Mouse (Mus musculus): ENCODE measurements around the gene Inip. TPM values are rescaled to one million over a fixed set of nuclear protein-coding genes. Genes with fewer than 3 reads are reported as not detected.
A peak's percentile ranks its signal among the peaks of the same experiment; 100 is the strongest.

Gene Inip
- total and polyA plus RNA-seq, 3 experiments = 24.3 to 67.1 (median 38.5) TPM

GRCm38 (mm10) chr4:59824860-59825259, 23.5 kb upstream of the Inip start:
- no peak overlapping the region for H3K4me2 ChIP-seq (ENCODE audit: insufficient read depth, low read depth, poor library complexity, severe bottlenecking)
- dilution Hi-C loops (cut with MboI; ENCODE audit: extremely low pct_ligation_motif_present, extremely low pct_unique_long_range_greater_than_20kb, low sequenced_read_pairs) (no loop called here), in situ Hi-C loops (cut with MboI; ENCODE audit: low pct_ligation_motif_present, low pct_unique_long_range_greater_than_20kb, low sequenced_read_pairs) (no loop called here)
- TF ChIP-seq MAX (IDR thresholded peaks at IDR 0.05; ENCODE audit: low read length) (no peak), IRF4 (IDR thresholded peaks at IDR 0.05; ENCODE audit: low read depth, low read length) (no peak), ZMIZ1 (IDR thresholded peaks at IDR 0.05; ENCODE audit: low read depth, low read length) (no peak), MEF2A (IDR thresholded peaks at IDR 0.05; ENCODE audit: borderline replicate concordance, low read depth, low read length) (no peak), MYC (IDR thresholded peaks at IDR 0.05; ENCODE audit: low read depth, low read length) (no peak), POLR2A (IDR thresholded peaks at IDR 0.05; ENCODE audit: low read depth, low read length) (no peak), ZNF384 (IDR thresholded peaks at IDR 0.05; ENCODE audit: low read depth, low read length) (no peak), ZC3H11A (IDR thresholded peaks at IDR 0.05; ENCODE audit: low read depth, low read length) (no peak), NRF1 (IDR thresholded peaks at IDR 0.05; ENCODE audit: low read depth, low read length) (no peak), CHD1 (IDR thresholded peaks at IDR 0.05; ENCODE audit: low read depth, low read length) (no peak), GABPA (IDR thresholded peaks at IDR 0.05; ENCODE audit: insufficient replicate concordance, low read depth, low read length) (no peak), TBP (conservative IDR thresholded peaks at IDR 0.05; ENCODE audit: low read depth, low read length) (no peak), E2F4 (IDR thresholded peaks at IDR 0.05; ENCODE audit: insufficient replicate concordance, low read depth, low read length) (no peak), SIN3A (IDR thresholded peaks at IDR 0.05; ENCODE audit: low read length) (no peak), JUND (conservative IDR thresholded peaks at IDR 0.05; ENCODE audit: low read depth, low read length) (no peak)
- H3K79me2 ChIP-seq (replicated peaks; ENCODE audit: control insufficient read depth, extremely low read depth, insufficient read depth, poor library complexity, severe bottlenecking) = peaks cover 4% of the 10 kb centered on the region
- peaks cover 3 to 49% of the 10 kb centered on the region in 2 experiments for H3K36me3 ChIP-seq (replicated peaks in 1 of 2; ENCODE audit: control insufficient read depth in 1 of 2, insufficient read depth in 1 of 2, low read length in 1 of 2)
- peaks cover 17 to 83% of the 10 kb centered on the region in 2 experiments for H3K4me1 ChIP-seq (ENCODE audit: control insufficient read depth in 1 of 2, insufficient read depth in 2 of 2)
- H3K27ac ChIP-seq (ENCODE audit: insufficient read depth, low read depth) = no peak overlapping the region
- H3K27me3 ChIP-seq (replicated peaks) = no peaks in the 10 kb centered on the region
- no peaks in the 10 kb centered on the region for H3K9me3 ChIP-seq (replicated peaks; ENCODE audit: low read length)
- no peak overlapping the region for H3K4me3 ChIP-seq (replicated peaks in 1 of 3; ENCODE audit: low read depth in 2 of 3, low read length in 2 of 3, poor library complexity in 1 of 3)
- no peak for DNase-seq (ENCODE audit: extremely low read depth)
- H3K9ac ChIP-seq (ENCODE audit: insufficient read depth, low read depth) = no peak overlapping the region

- Histone ChIP-seq H3K27ac (ENCODE audit: insufficient read depth, low read depth) (no peak overlapping the region), H3K4me1 (ENCODE audit: control insufficient read depth in 1 of 2, insufficient read depth in 2 of 2) (peaks cover 29 to 96% of the 10 kb centered on the region in 2 experiments), H3K4me2 (ENCODE audit: insufficient read depth, low read depth, poor library complexity, severe bottlenecking) (no peak overlapping the region), H3K9ac (ENCODE audit: insufficient read depth, low read depth) (no peak overlapping the region), H3K4me3 (replicated peaks in 1 of 3; ENCODE audit: low read depth in 2 of 3, low read length in 2 of 3, poor library complexity in 1 of 3) (no peak overlapping the region), H3K9me3 (replicated peaks; ENCODE audit: low read length) (no peaks in the 10 kb centered on the region), H3K27me3 (replicated peaks) (no peaks in the 10 kb centered on the region), H3K79me2 (replicated peaks; ENCODE audit: control insufficient read depth, extremely low read depth, insufficient read depth, poor library complexity, severe bottlenecking) (peaks cover 6% of the 10 kb centered on the region), H3K36me3 (replicated peaks in 1 of 2; ENCODE audit: control insufficient read depth in 1 of 2, insufficient read depth in 1 of 2, low read length in 1 of 2) (peaks cover 3 to 36% of the 10 kb centered on the region in 2 experiments)
- peak; percentile 61 for DNase-seq (ENCODE audit: extremely low read depth)
- TF ChIP-seq ZKSCAN1 (IDR thresholded peaks at IDR 0.05; ENCODE audit: borderline replicate concordance, low read depth, low read length) (no peak), ELF1 (IDR thresholded peaks at IDR 0.05; ENCODE audit: low read depth, low read length) (no peak), HCFC1 (IDR thresholded peaks at IDR 0.05; ENCODE audit: low read depth, low read length) (no peak), ETS1 (conservative IDR thresholded peaks at IDR 0.05; ENCODE audit: low read depth, low read length) (peak; percentile 36; the same call in 1 of the 2 replicates), BHLHE40 (IDR thresholded peaks at IDR 0.05; ENCODE audit: low read depth, low read length) (peak; percentile 53), RCOR1 (conservative IDR thresholded peaks at IDR 0.05; ENCODE audit: low read depth, low read length) (no peak), MAX (IDR thresholded peaks at IDR 0.05; ENCODE audit: low read length) (peak; percentile 85), MYC (IDR thresholded peaks at IDR 0.05; ENCODE audit: low read depth, low read length) (peak; percentile 64; the same call in 1 of the 2 replicates), CHD2 (IDR thresholded peaks at IDR 0.05; ENCODE audit: low read length) (no peak)
- dilution Hi-C loops (cut with MboI; ENCODE audit: extremely low pct_ligation_motif_present, extremely low pct_unique_long_range_greater_than_20kb, low sequenced_read_pairs) = no loop called here
- in situ Hi-C loops (cut with MboI; ENCODE audit: low pct_ligation_motif_present, low pct_unique_long_range_greater_than_20kb, low sequenced_read_pairs) = no loop called here
These were observed 22.1 kb upstream of the Inip start for GRCm38 (mm10) chr4:59823470-59823869.
